Mouse (Mus musculus) MEL (cell line): ENCODE measurements around the gene Klf3. TPM values are rescaled to one million over a fixed set of nuclear protein-coding genes. Genes with fewer than 3 reads are reported as not detected.

Source experiments
- DNase-seq: peaks from one replicate; pipeline ENCODE4 v3.0.0; 2011; ENCODE audit warnings: low read depth, low spot score
- H3K27ac ChIP-seq: 2 replicates; pipeline ENCODE4 v1.5.1; 2012; ENCODE audit warnings: low read depth, mild to moderate bottlenecking, control low read depth, low read length, moderate library complexity; ENCODE audit not compliant: control insufficient read depth
- H3K27me3 ChIP-seq, 2 experiments: fragments of 150-350 bp in 1 of 2; sonication (generic) in 1 of 2; 2 replicates each; pipeline ENCODE4 v1.6.1; 2012; ENCODE audit warnings: low read length in 2 of 2, mild to moderate bottlenecking in 2 of 2, improper control_type of control experiment in 1 of 2, moderate library complexity in 1 of 2; ENCODE audit not compliant: insufficient read depth in 2 of 2, control insufficient read depth in 1 of 2
- H3K36me3 ChIP-seq, 2 experiments: 2 replicates each; pipeline ENCODE4 v1.6.1; 2012 to 2014; ENCODE audit warnings: low read length in 2 of 2, improper control_type of control experiment in 1 of 2, inconsistent platforms in 1 of 2, mild to moderate bottlenecking in 1 of 2; ENCODE audit not compliant: insufficient read depth in 2 of 2, control insufficient read depth in 1 of 2
- H3K4me1 ChIP-seq, 2 experiments: fragments of 150-350 bp in 1 of 2; sonication (generic) in 1 of 2; 2 replicates each; pipeline ENCODE4 v1.6.1; 2012; ENCODE audit warnings: low read length in 2 of 2, improper control_type of control experiment in 1 of 2, mild to moderate bottlenecking in 1 of 2; ENCODE audit not compliant: insufficient read depth in 2 of 2, control insufficient read depth in 1 of 2
- H3K4me3 ChIP-seq, 2 experiments: fragments of 150-350 bp in 1 of 2; sonication (generic) in 1 of 2; 2 replicates each; pipeline ENCODE4 v1.5.1; 2012; ENCODE audit warnings: low read depth in 2 of 2, low read length in 2 of 2, mild to moderate bottlenecking in 2 of 2, moderate library complexity in 2 of 2, control low read depth in 1 of 2, improper control_type of control experiment in 1 of 2; ENCODE audit not compliant: control insufficient read depth in 1 of 2, insufficient read depth in 1 of 2
- H3K79me2 ChIP-seq: 2 replicates; pipeline ENCODE4 v1.6.1; 2012; ENCODE audit warnings: mild to moderate bottlenecking, low read length, moderate library complexity; ENCODE audit not compliant: control insufficient read depth, poor library complexity, insufficient read depth
- H3K9ac ChIP-seq: 2 replicates; pipeline ENCODE4 v1.6.1; 2012; ENCODE audit warnings: low read depth, mild to moderate bottlenecking, control low read depth, low read length, moderate library complexity; ENCODE audit not compliant: control insufficient read depth, poor library complexity, severe bottlenecking
- H3K9me3 ChIP-seq: fragments of 150-350 bp; sonication (generic); replicated peaks from 2 replicates; pipeline ENCODE4 v1.6.1; 2012; ENCODE audit warnings: mild to moderate bottlenecking, low read length, improper control_type of control experiment, moderate library complexity; ENCODE audit not compliant: insufficient read depth
- BHLHE40 ChIP-seq: IDR thresholded peaks from 2 replicates; pipeline ENCODE4 v1.6.1; 2012; ENCODE audit warnings: low read depth, mild to moderate bottlenecking, inconsistent platforms, low read length, improper control_type of control experiment, borderline replicate concordance
- E2F4 ChIP-seq: IDR thresholded peaks from 2 replicates; pipeline ENCODE4 v1.6.1; 2011; ENCODE audit warnings: low read depth, low read length, improper control_type of control experiment, borderline replicate concordance
- ELF1 ChIP-seq: IDR thresholded peaks from 2 replicates; pipeline ENCODE4 v1.6.1; 2014; ENCODE audit warnings: low read depth, mild to moderate bottlenecking, inconsistent platforms, low read length, improper control_type of control experiment, moderate library complexity
- EP300 ChIP-seq, 2 experiments: IDR thresholded peaks; 2 replicates each; pipeline ENCODE4 v1.6.1; 2011; ENCODE audit warnings: improper control_type of control experiment in 2 of 2, low read length in 2 of 2, low read depth in 1 of 2, mild to moderate bottlenecking in 1 of 2
- ETS1 ChIP-seq: IDR thresholded peaks from 2 replicates; pipeline ENCODE4 v1.6.1; 2012; ENCODE audit warnings: low read depth, mild to moderate bottlenecking, inconsistent platforms, low read length, improper control_type of control experiment, moderate library complexity
- GABPA ChIP-seq: IDR thresholded peaks from 2 replicates; pipeline ENCODE4 v1.6.1; 2012; ENCODE audit warnings: low read depth, mild to moderate bottlenecking, inconsistent platforms, low read length, improper control_type of control experiment, moderate library complexity
- GATA1 ChIP-seq: IDR thresholded peaks from 2 replicates; pipeline ENCODE4 v1.6.1; 2011; ENCODE audit warnings: low read depth, low read length, improper control_type of control experiment
- JUND ChIP-seq: IDR thresholded peaks from 2 replicates; pipeline ENCODE4 v1.6.1; 2011; ENCODE audit warnings: low read depth, mild to moderate bottlenecking, improper control_type of control experiment, low read length
- MAFK ChIP-seq: IDR thresholded peaks from 2 replicates; pipeline ENCODE4 v1.6.1; 2011; ENCODE audit warnings: low read depth, mild to moderate bottlenecking, low read length, improper control_type of control experiment, borderline replicate concordance
- MXI1 ChIP-seq: IDR thresholded peaks from 2 replicates; pipeline ENCODE4 v1.6.1; 2011; ENCODE audit warnings: mild to moderate bottlenecking, low read depth, low read length, improper control_type of control experiment
- POLR2A ChIP-seq, 2 experiments: IDR thresholded peaks; 2 replicates each; pipeline ENCODE4 v1.6.1; 2011 to 2012; ENCODE audit warnings: low read length in 2 of 2, mild to moderate bottlenecking in 2 of 2, control low read depth in 1 of 2, improper control_type of control experiment in 1 of 2, low read depth in 1 of 2, moderate library complexity in 1 of 2; ENCODE audit not compliant: control insufficient read depth in 1 of 2, insufficient read depth in 1 of 2, poor library complexity in 1 of 2
- POLR2AphosphoS2 ChIP-seq: IDR thresholded peaks from 2 replicates; pipeline ENCODE4 v1.6.1; 2011; ENCODE audit warnings: low read length, improper control_type of control experiment
- SIN3A ChIP-seq: IDR thresholded peaks from 2 replicates; pipeline ENCODE4 v1.6.1; 2012; ENCODE audit warnings: low read length, improper control_type of control experiment, inconsistent platforms
- SMC3 ChIP-seq: IDR thresholded peaks from 2 replicates; pipeline ENCODE4 v1.6.1; 2011; ENCODE audit warnings: low read depth, low read length, improper control_type of control experiment
- USF1 ChIP-seq: IDR thresholded peaks from 2 replicates; pipeline ENCODE4 v1.6.1; 2014; ENCODE audit warnings: low read depth, mild to moderate bottlenecking, inconsistent platforms, low read length, improper control_type of control experiment, moderate library complexity
- USF2 ChIP-seq, 2 experiments: IDR thresholded peaks; 2 replicates each; pipeline ENCODE4 v1.6.1; 2011 to 2012; ENCODE audit warnings: improper control_type of control experiment in 2 of 2, low read length in 2 of 2, borderline replicate concordance in 1 of 2, inconsistent platforms in 1 of 2, low read depth in 1 of 2, mild to moderate bottlenecking in 1 of 2; ENCODE audit not compliant: insufficient read depth in 1 of 2
- ZC3H11A ChIP-seq: IDR thresholded peaks from 2 replicates; pipeline ENCODE4 v1.6.1; 2012; ENCODE audit warnings: low read depth, mild to moderate bottlenecking, inconsistent platforms, low read length, improper control_type of control experiment
- ZMIZ1 ChIP-seq: IDR thresholded peaks from 2 replicates; pipeline ENCODE4 v1.6.1; 2012; ENCODE audit warnings: low read depth, mild to moderate bottlenecking, inconsistent platforms, low read length, improper control_type of control experiment, moderate library complexity
- polyA plus RNA-seq, 2 experiments: library from polyadenylated mRNA; stranded (reverse) in 1 of 2; unstranded in 1 of 2; fragments of >175 nt in 1 of 2; fragments of >200 nt in 1 of 2; gene quantifications; 2 replicates each; pipeline versions ENCODE4 v1.2.1 to v1.2.4; 2012; ENCODE audit warnings: low replicate concordance in 2 of 2, low read depth in 1 of 2; ENCODE audit not compliant: insufficient read length in 2 of 2, insufficient read depth in 1 of 2, missing spikeins in 1 of 2
- total RNA-seq: library from RNA; depleted of rRNA; stranded (reverse); fragments of 300-350 nt; gene quantifications from 2 replicates; pipeline ENCODE4 v1.2.3, GENCODE M21; 2012

The Klf3 gene
- total and polyA plus RNA-seq, 3 experiments: 7.1 to 72.2 (median 39.7) TPM

GRCm38 (mm10) chr5:64808106-64809010 lies 5.2 kb downstream of the Klf3 start (continued):
- TF ChIP-seq USF2 (IDR thresholded peaks at IDR 0.05; ENCODE audit: borderline replicate concordance in 1 of 2, insufficient read depth in 1 of 2, low read depth in 1 of 2, low read length in 2 of 2): no peak
- no peak for TF ChIP-seq GABPA
- TF ChIP-seq SMC3: no peak
- TF ChIP-seq MAFK: no peak

DNA sequence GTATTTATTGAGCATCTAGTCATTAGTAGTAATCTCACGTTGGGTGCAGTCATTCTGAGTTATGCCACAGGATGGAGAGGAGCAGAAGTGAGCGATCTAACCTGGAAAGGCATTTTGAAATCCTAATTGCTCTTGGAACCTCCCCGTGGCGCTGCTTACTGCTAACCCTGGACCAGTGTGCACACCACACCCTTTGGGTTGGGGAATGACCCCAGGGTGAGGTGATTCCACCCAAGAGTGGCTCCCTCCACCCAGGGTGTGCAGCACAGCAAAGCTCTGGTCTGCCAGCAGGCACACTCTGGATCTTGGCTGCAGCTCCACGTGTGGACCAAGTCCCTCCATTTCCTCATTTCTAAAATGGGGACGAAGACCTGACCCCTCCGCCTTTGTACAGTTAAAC lies 6.1 kb downstream of the Klf3 start:
- peaks cover 14 to 44% of the 10 kb centered on the region in 2 experiments; a peak in 3 of 4 replicates for H3K4me1 ChIP-seq
- peaks cover 47% of the 10 kb centered on the region for H3K79me2 ChIP-seq
- no peaks in the 10 kb centered on the region for H3K27me3 ChIP-seq
- no peak overlapping the region for H3K9ac ChIP-seq
- H3K27ac ChIP-seq: no peak overlapping the region
- no peaks in the 10 kb centered on the region for H3K9me3 ChIP-seq
- TF ChIP-seq E2F4: no peak
- no peak for TF ChIP-seq BHLHE40
- TF ChIP-seq ZC3H11A: no peak
- no peak for TF ChIP-seq ETS1
- TF ChIP-seq POLR2A (IDR thresholded peaks at IDR 0.05; ENCODE audit: control insufficient read depth in 1 of 2, insufficient read depth in 1 of 2, low read depth in 1 of 2, low read length in 2 of 2, poor library complexity in 1 of 2): no peak
- no peak for TF ChIP-seq GATA1
- no peak for TF ChIP-seq MAFK
- no peak for TF ChIP-seq POLR2AphosphoS2
- no peak for TF ChIP-seq SIN3A
- no peak for TF ChIP-seq USF1
- no peak for TF ChIP-seq EP300 (IDR thresholded peaks at IDR 0.05; ENCODE audit: low read depth in 1 of 2, low read length in 2 of 2)
- TF ChIP-seq, all 39 proteins: peak for 0
- Histone ChIP-seq H3K36me3 (peaks cover 0 to 57% of the 10 kb centered on the region in 2 experiments; a peak in 2 of 4 replicates), H3K4me3 (no peak overlapping the region)
- DNase-seq: no peak

- no peaks in the 10 kb centered on the region for H3K27me3 ChIP-seq
- DNase-seq: no peak
- H3K79me2 ChIP-seq: peaks cover 46% of the 10 kb centered on the region
- H3K4me1 ChIP-seq: peaks cover 13 to 44% of the 10 kb centered on the region in 2 experiments; a peak in 3 of 4 replicates
- H3K36me3 ChIP-seq: peaks cover 0 to 55% of the 10 kb centered on the region in 2 experiments; a peak in 2 of 4 replicates
- peak overlapping the region; percentile 99; the same call in 1 of the 2 replicates for H3K27ac ChIP-seq
- no peaks in the 10 kb centered on the region for H3K9me3 ChIP-seq
- H3K4me3 ChIP-seq: no peak overlapping the region
- TF ChIP-seq ELF1 (no peak), ZMIZ1 (no peak), JUND (0 out of 2 replicates have a peak, but pooled peaks have one; percentile 11), GATA1 (no peak), BHLHE40 (no peak), E2F4 (no peak), MXI1 (no peak)
- TF ChIP-seq, all 39 proteins: peak for 1
- no peak overlapping the region for H3K9ac ChIP-seq
These were observed 6.7 kb downstream of the Klf3 start for GRCm38 (mm10) chr5:64809864-64810263.
